Mouse (Mus musculus): ENCODE data around the gene Mr1. TPM values are rescaled to one million over a fixed set of nuclear protein-coding genes. Genes with fewer than 3 reads are reported as not detected.

Mr1 gene
- total and polyA plus RNA-seq, 3 experiments, result 4.3 to 7.6 (median 7.1) TPM

DNA sequence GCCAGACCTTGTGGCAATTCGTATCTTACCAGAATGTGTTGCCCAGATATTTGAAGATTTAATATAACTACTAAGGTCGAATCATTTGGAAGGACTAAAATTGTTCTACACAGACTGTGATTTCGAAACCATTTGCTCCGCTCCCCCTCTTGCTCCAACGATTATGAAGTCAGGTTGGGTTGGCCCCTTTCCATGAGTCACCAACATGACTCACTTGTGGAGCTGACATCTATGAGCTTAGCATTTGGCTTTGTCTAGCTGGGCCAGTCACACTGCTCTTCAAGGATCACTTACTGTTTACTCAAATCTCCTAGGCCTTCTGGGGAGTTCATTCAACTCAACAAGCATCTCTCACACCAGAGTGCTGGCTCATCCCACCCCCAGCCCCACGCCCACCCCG, 7.8 kb downstream of the Mr1 start:
- no peaks in the 10 kb centered on the region for H3K27me3 ChIP-seq (replicated peaks)
- H3K4me2 ChIP-seq (ENCODE audit: insufficient read depth, low read depth, poor library complexity, severe bottlenecking), result peak overlapping the region; percentile 63; the same call in 1 of the 2 replicates
- H3K4me3 ChIP-seq (replicated peaks in 1 of 3; ENCODE audit: low read depth in 2 of 3, low read length in 2 of 3, poor library complexity in 1 of 3), result no peak overlapping the region
- no peak overlapping the region for H3K27ac ChIP-seq (ENCODE audit: insufficient read depth, low read depth)
- peaks cover 0 to 29% of the 10 kb centered on the region in 2 experiments for H3K36me3 ChIP-seq (replicated peaks in 1 of 2; ENCODE audit: control insufficient read depth in 1 of 2, insufficient read depth in 1 of 2, low read length in 1 of 2)
- in situ Hi-C loops (cut with MboI; ENCODE audit: low pct_ligation_motif_present, low pct_unique_long_range_greater_than_20kb, low sequenced_read_pairs) (loop anchor here (5.0 kb wide), 1 partner anchor 86 kb away; no protein-coding TSS in a partner anchor), dilution Hi-C loops (cut with MboI; ENCODE audit: extremely low pct_ligation_motif_present, extremely low pct_unique_long_range_greater_than_20kb, low sequenced_read_pairs) (no loop called here)
- TF ChIP-seq RCOR1 (conservative IDR thresholded peaks at IDR 0.05; ENCODE audit: low read depth, low read length) (peak; percentile 64; the same call in 1 of the 2 replicates), JUND (conservative IDR thresholded peaks at IDR 0.05; ENCODE audit: low read depth, low read length) (peak; percentile 85), TCF12 (IDR thresholded peaks at IDR 0.05; ENCODE audit: low read depth, low read length) (0 out of 2 replicates have a peak, but pooled peaks have one; percentile 52), JUN (IDR thresholded peaks at IDR 0.05; ENCODE audit: insufficient read depth, low read depth, low read length) (peak; percentile 89), CHD2 (IDR thresholded peaks at IDR 0.05; ENCODE audit: low read length) (peak; percentile 57), EP300 (IDR thresholded peaks at IDR 0.05; ENCODE audit: low read length) (peak; percentile 91), BHLHE40 (IDR thresholded peaks at IDR 0.05; ENCODE audit: low read depth, low read length) (peak; percentile 75), ETS1 (conservative IDR thresholded peaks at IDR 0.05; ENCODE audit: low read depth, low read length) (peak; percentile 98), IRF4 (IDR thresholded peaks at IDR 0.05; ENCODE audit: low read depth, low read length) (peak; percentile 87), SIN3A (IDR thresholded peaks at IDR 0.05; ENCODE audit: low read length) (0 out of 2 replicates have a peak, but pooled peaks have one; percentile 33), POLR2AphosphoS2 (IDR thresholded peaks at IDR 0.05; ENCODE audit: low read depth, low read length) (no peak), MEF2A (IDR thresholded peaks at IDR 0.05; ENCODE audit: borderline replicate concordance, low read depth, low read length) (peak; percentile 72; the same call in 1 of the 2 replicates), POLR2A (IDR thresholded peaks at IDR 0.05; ENCODE audit: low read depth, low read length) (no peak), ZMIZ1 (IDR thresholded peaks at IDR 0.05; ENCODE audit: low read depth, low read length) (no peak), CTCF (conservative IDR thresholded peaks at IDR 0.05 in 1 of 2, IDR thresholded peaks at IDR 0.05 in 1 of 2; ENCODE audit: low read depth in 2 of 2, low read length in 2 of 2) (no peak), SMC3 (IDR thresholded peaks at IDR 0.05; ENCODE audit: low read depth, low read length) (peak; percentile 19; the same call in 1 of the 2 replicates), TBP (conservative IDR thresholded peaks at IDR 0.05; ENCODE audit: low read depth, low read length) (no peak), MAFK (IDR thresholded peaks at IDR 0.05; ENCODE audit: insufficient replicate concordance, low read length) (no peak)
- no peaks in the 10 kb centered on the region for H3K79me2 ChIP-seq (replicated peaks; ENCODE audit: control insufficient read depth, extremely low read depth, insufficient read depth, poor library complexity, severe bottlenecking)
- no peaks in the 10 kb centered on the region for H3K9me3 ChIP-seq (replicated peaks; ENCODE audit: low read length)
- H3K4me1 ChIP-seq (ENCODE audit: control insufficient read depth in 1 of 2, insufficient read depth in 2 of 2), result peaks cover 16 to 52% of the 10 kb centered on the region in 2 experiments
- peak overlapping the region; percentile 30; the same call in 1 of the 2 replicates for H3K9ac ChIP-seq (ENCODE audit: insufficient read depth, low read depth)
- DNase-seq (ENCODE audit: extremely low read depth), result peak; percentile 83

DNA sequence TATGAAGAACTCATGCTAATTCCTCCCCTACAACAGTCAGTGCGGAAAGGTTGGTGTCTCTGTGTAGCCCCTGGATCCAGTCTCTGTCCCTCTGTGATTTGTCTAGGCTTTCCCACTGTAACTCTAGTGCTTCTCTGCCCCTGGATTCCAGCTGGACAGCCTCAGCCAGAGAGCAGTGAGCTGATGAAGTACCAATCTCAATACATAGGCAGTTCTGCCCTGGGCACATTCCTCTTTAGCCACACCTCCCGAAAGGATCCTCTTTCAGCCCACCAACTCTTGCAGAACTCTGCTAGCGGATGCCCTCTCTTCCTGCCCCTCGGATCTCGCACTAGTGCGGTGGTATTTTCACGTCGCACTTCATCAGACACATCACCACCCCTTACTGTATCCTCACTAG, 11.7 kb downstream of the Mr1 start:
- H3K9ac ChIP-seq (ENCODE audit: insufficient read depth, low read depth), result no peak overlapping the region
- TF ChIP-seq SMC3 (IDR thresholded peaks at IDR 0.05; ENCODE audit: low read depth, low read length), result no peak
- no peak for TF ChIP-seq JUND (conservative IDR thresholded peaks at IDR 0.05; ENCODE audit: low read depth, low read length)
- no peak for TF ChIP-seq CHD1 (IDR thresholded peaks at IDR 0.05; ENCODE audit: low read depth, low read length)
- no peak for TF ChIP-seq CHD2 (IDR thresholded peaks at IDR 0.05; ENCODE audit: low read length)
- TF ChIP-seq MAFK (IDR thresholded peaks at IDR 0.05; ENCODE audit: insufficient replicate concordance, low read length), result no peak
- no peak for TF ChIP-seq BHLHE40 (IDR thresholded peaks at IDR 0.05; ENCODE audit: low read depth, low read length)
- no peak for TF ChIP-seq MYC (IDR thresholded peaks at IDR 0.05; ENCODE audit: low read depth, low read length)
- TF ChIP-seq IRF4 (IDR thresholded peaks at IDR 0.05; ENCODE audit: low read depth, low read length), result no peak
- no peak for TF ChIP-seq ZNF384 (IDR thresholded peaks at IDR 0.05; ENCODE audit: low read depth, low read length)
- TF ChIP-seq HCFC1 (IDR thresholded peaks at IDR 0.05; ENCODE audit: low read depth, low read length), result no peak
- no peak for TF ChIP-seq JUN (IDR thresholded peaks at IDR 0.05; ENCODE audit: insufficient read depth, low read depth, low read length)
- no peak for TF ChIP-seq MXI1 (IDR thresholded peaks at IDR 0.05; ENCODE audit: low read depth, low read length)
- TF ChIP-seq NRF1 (IDR thresholded peaks at IDR 0.05; ENCODE audit: low read depth, low read length), result no peak
- TF ChIP-seq GABPA (IDR thresholded peaks at IDR 0.05; ENCODE audit: insufficient replicate concordance, low read depth, low read length), result no peak
- no peak for TF ChIP-seq CTCF (conservative IDR thresholded peaks at IDR 0.05 in 1 of 2, IDR thresholded peaks at IDR 0.05 in 1 of 2; ENCODE audit: low read depth in 2 of 2, low read length in 2 of 2)
- TF ChIP-seq KAT2A (IDR thresholded peaks at IDR 0.05; ENCODE audit: insufficient replicate concordance, low read length), result no peak
- no peak for TF ChIP-seq ETS1 (conservative IDR thresholded peaks at IDR 0.05; ENCODE audit: low read depth, low read length)
- TF ChIP-seq ELF1 (IDR thresholded peaks at IDR 0.05; ENCODE audit: low read depth, low read length), result no peak
- no peak for TF ChIP-seq TBP (conservative IDR thresholded peaks at IDR 0.05; ENCODE audit: low read depth, low read length)
- no peak for TF ChIP-seq MAX (IDR thresholded peaks at IDR 0.05; ENCODE audit: low read length)
- dilution Hi-C loops (cut with MboI; ENCODE audit: extremely low pct_ligation_motif_present, extremely low pct_unique_long_range_greater_than_20kb, low sequenced_read_pairs) (no loop called here), in situ Hi-C loops (cut with MboI; ENCODE audit: low pct_ligation_motif_present, low pct_unique_long_range_greater_than_20kb, low sequenced_read_pairs) (loop anchor here (5.0 kb wide), 1 partner anchor 83 kb away; no protein-coding TSS in a partner anchor)
- no peak for DNase-seq (ENCODE audit: extremely low read depth)
- H3K9me3 ChIP-seq (replicated peaks; ENCODE audit: low read length), result peaks cover 5% of the 10 kb centered on the region
- H3K79me2 ChIP-seq (replicated peaks; ENCODE audit: control insufficient read depth, extremely low read depth, insufficient read depth, poor library complexity, severe bottlenecking), result no peaks in the 10 kb centered on the region
- H3K4me2 ChIP-seq (ENCODE audit: insufficient read depth, low read depth, poor library complexity, severe bottlenecking), result no peak overlapping the region
- H3K27ac ChIP-seq (ENCODE audit: insufficient read depth, low read depth), result no peak overlapping the region
- H3K27me3 ChIP-seq (replicated peaks), result no peaks in the 10 kb centered on the region
- peaks cover 23 to 62% of the 10 kb centered on the region in 2 experiments for H3K4me1 ChIP-seq (ENCODE audit: control insufficient read depth in 1 of 2, insufficient read depth in 2 of 2)
- no peak overlapping the region for H3K4me3 ChIP-seq (replicated peaks in 1 of 3; ENCODE audit: low read depth in 2 of 3, low read length in 2 of 3, poor library complexity in 1 of 3)
- H3K36me3 ChIP-seq (replicated peaks in 1 of 2; ENCODE audit: control insufficient read depth in 1 of 2, insufficient read depth in 1 of 2, low read length in 1 of 2), result peaks cover 5 to 49% of the 10 kb centered on the region in 2 experiments
